Mouse (Mus musculus) cerebellum, adult 11 months (tissue): ENCODE data around the gene Olfr867.

Experiments used
- DNase-seq: peaks from one replicate; pipeline ENCODE4 v3.0.0; 2022

The Olfr867 gene

GRCm38 (mm10) chr9:20057462-20057861 lies at the start of gene Olfr867:
Olfr867 (minus strand) TSS chr9:20057562.
- DNase-seq, result no peak

GRCm38 (mm10) chr9:20098326-20098725 lies 41.0 kb upstream of the Olfr867 start, which contains the start of gene Olfr868:
Olfr868 (plus strand) TSS chr9:20098626.
- no peak for DNase-seq

- no peak for DNase-seq
Measured at GRCm38 (mm10) chr9:20073523-20074177, 16.3 kb upstream of the Olfr867 start.

GRCm38 (mm10) chr9:20071291-20071690 lies 13.9 kb upstream of the Olfr867 start:
- DNase-seq, result no peak

- DNase-seq, result no peak
Measured at GRCm38 (mm10) chr9:20070236-20070635, 12.9 kb upstream of the Olfr867 start.

GRCm38 (mm10) chr9:20047964-20048363 lies 9.4 kb downstream of the Olfr867 start:
- DNase-seq, result no peak

- DNase-seq, result no peak
Measured at GRCm38 (mm10) chr9:20027935-20028334, 29.4 kb downstream of the Olfr867 start, which contains the start of gene Olfr866. Olfr866 (minus strand) TSS chr9:20028035.
